Mouse (Mus musculus): ENCODE results near the gene Vmn2r24. TPM values are rescaled to one million over a fixed set of nuclear protein-coding genes. Genes with fewer than 3 reads are reported as not detected.

The Vmn2r24 gene
- polyA plus RNA-seq (2017; shearing (Covaris generic)) = under 1 TPM; 0.10 to 0.22 TPM

GRCm38 (mm10) chr6:123778579-123778978 lies at the start of gene Vmn2r24:
Vmn2r24 (plus strand) TSS chr6:123778879.

GRCm38 (mm10) chr6:123853363-123853762 lies 74.7 kb downstream of the Vmn2r24 start, which contains the start of gene Vmn2r25:
Vmn2r25 (minus strand) TSS chr6:123853463.

Other genes with a start within 250 kb of the Vmn2r24 start
- not detected for gene Vmn2r21, start 245.5 kb upstream of the Vmn2r24 start, polyA plus RNA-seq (2017; shearing (Covaris generic))
- gene Vmn2r22, start 128.2 kb upstream of the Vmn2r24 start, polyA plus RNA-seq (2017; shearing (Covaris generic)) = under 1 TPM; 0.10 to 0.61 TPM
- gene Vmn2r23, start 76.2 kb upstream of the Vmn2r24 start, polyA plus RNA-seq (2017; shearing (Covaris generic)) = under 1 TPM; 0.04 TPM
- gene Vmn2r25, start 74.6 kb downstream of the Vmn2r24 start, polyA plus RNA-seq (2017; shearing (Covaris generic)) = under 1 TPM; 0.14 to 0.18 TPM
- under 1 TPM; 0.10 to 0.92 TPM for gene Vmn2r26, start 245.7 kb downstream of the Vmn2r24 start, polyA plus RNA-seq (2017; shearing (Covaris generic))